Mouse (Mus musculus) Patski (cell line): ENCODE results near the gene Vps13d. TPM values are rescaled to one million over a fixed set of nuclear protein-coding genes. Genes with fewer than 3 reads are reported as not detected.
"Not testable (repeated sequence)": the region's sequence is repeated elsewhere in the genome, so short reads cannot be mapped to it uniquely, and the experiment has no call there.

Experiments used
- ATAC-seq: fragments of 100-300 bp; one replicate; pipeline ENCODE4 v1.8.0; 2021
- CTCF ChIA-PET: fragments of 350-600 bp; sonication (Branson Sonifier 250); formaldehyde crosslinking; loops from one replicate; lab custom pipeline; 2022; ENCODE audit warnings: inconsistent platforms; lab: Charles Lee
- POLR2A ChIA-PET: fragments of 350-600 bp; sonication (Branson Sonifier 250); formaldehyde crosslinking; loops from one replicate; lab custom pipeline; 2022; ENCODE audit warnings: antibody characterized with exemption, inconsistent platforms; lab: Charles Lee
- DNase-seq: peaks from one replicate; pipeline ENCODE4 v3.0.0-alpha.2; 2011; ENCODE audit warnings: low read depth, low spot score
- H3K27me3 ChIP-seq: fragments of 371-371 bp; one replicate; pipeline ENCODE4 v1.5.1; 2021
- CTCF ChIP-seq: fragments of 100-300 bp; IDR thresholded peaks from one replicate; pipeline ENCODE4 v1.5.1; 2021
- in situ Hi-C: fragments of 300-500 bp; cut with MboI; formaldehyde crosslinking; loops from 3 replicates; pipeline ENCODE4 v1.11.1; 2018; ENCODE audit warnings: low pct_unique_long_range_greater_than_20kb, mixed read lengths
- polyA plus RNA-seq: library from polyadenylated mRNA; unstranded; gene quantifications from one replicate; pipeline ENCODE4 v1.2.3, GENCODE M21; 2021

Gene Vps13d
- polyA plus RNA-seq, 1 experiment from 2014 or later, result 36.6 TPM

DNA sequence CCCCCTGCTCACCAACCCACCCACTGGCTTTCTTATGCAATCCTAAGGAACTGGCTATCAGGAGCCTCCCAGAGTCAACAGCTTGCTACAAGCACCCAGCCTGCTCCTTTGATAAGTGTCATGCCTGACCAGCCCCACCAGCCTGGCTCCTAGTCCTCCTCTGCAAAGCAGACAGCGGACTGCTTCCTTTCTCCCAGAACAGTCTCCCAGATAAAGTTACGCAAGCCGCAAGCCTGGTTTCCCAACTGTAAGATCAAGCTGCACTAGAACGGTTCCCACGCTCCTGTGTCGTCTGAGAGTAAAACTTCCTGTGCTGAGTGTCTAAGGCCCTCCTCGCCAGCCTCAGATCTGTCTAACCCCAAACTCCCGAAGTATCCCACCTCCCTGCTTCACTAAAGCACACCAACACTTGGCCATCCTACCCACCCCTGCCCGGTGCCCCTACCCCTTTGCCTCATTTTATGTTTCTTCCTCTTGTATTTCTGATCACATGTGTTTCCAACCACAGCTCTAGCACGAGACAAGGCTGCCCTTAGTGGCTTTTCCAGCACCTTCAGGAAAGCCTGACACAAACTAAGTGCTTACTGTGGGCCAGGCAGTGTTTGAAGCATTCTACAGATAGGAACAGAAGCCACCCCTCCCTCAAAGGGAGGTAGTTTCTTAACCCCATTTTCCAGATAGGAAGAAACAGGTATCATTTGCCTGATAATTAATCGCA is 5.3 kb upstream of the Vps13d start:
- TF ChIP-seq CTCF, result no peak
- in situ Hi-C loops, result no loop called here
- DNase-seq, result no peak
- peak; percentile 54 for ATAC-seq
- ChIA-PET POLR2A (no interaction called here), CTCF (interaction anchor here (1.4 kb wide), 1 partner anchor 15 kb away, joined by 4 read pairs; no protein-coding TSS in a partner anchor)
- no peaks in the 10 kb centered on the region for H3K27me3 ChIP-seq

DNA sequence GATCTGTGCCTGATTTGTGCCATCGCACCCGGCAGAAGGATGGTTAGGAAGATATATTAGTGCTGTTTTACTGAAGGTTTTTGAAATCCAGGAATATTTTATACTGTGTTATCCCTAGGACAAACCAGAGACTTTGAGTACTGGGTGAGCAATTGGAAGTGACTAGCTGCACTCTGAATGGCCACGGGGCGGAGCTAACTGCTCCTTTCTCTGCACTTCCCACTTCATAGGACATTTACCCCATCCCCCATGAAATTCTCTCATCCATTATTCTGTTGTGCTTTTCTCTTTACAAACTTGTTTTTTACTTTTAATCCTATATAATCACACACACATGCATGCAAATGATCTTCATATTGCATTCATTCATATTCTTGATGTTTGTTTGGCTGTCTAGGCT is 1.8 kb upstream of the Vps13d start:
- in situ Hi-C loops, result no loop called here
- POLR2A ChIA-PET, result no interaction called here

DNA sequence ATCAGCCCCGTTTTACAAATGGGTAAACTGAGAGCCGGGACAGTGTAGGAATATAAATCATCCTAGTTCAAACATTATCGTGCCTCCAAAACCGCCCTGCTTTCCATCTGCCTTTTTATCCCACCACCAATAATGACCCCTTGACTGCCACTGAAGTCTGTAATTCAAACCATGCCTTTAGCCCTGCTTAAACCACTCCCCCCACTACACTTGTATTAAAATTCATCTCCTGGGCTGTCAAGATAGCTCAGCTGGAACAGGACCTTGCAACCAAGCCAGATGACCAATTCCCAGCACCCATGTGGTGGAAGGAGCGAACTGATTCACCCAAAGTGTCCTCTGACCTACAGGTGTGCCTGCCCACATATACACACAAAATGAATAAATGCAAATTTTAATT is 367 bp upstream of the Vps13d start:
- no peak for DNase-seq
- H3K27me3 ChIP-seq, result no peaks in the 10 kb centered on the region
- TF ChIP-seq CTCF, result no peak
- ATAC-seq, result no peak
- ChIA-PET POLR2A (interaction anchor here (0.6 to 0.8 kb wide), 2 partner anchors 9 to 52 kb away, joined by 3 read pairs; no protein-coding TSS in a partner anchor), CTCF (interaction anchor here (0.9 to 1.6 kb wide), 5 partner anchors 10 to 86 kb away, joined by 3 to 6 read pairs (median 4); no protein-coding TSS in a partner anchor)
- in situ Hi-C loops, result no loop called here

More for the DNA sequence above, 1.8 kb upstream of the Vps13d start:
- H3K27me3 ChIP-seq, result no peaks in the 10 kb centered on the region
- CTCF ChIA-PET, result no interaction called here
- ATAC-seq (no peak), DNase-seq (no peak)
- TF ChIP-seq CTCF, result no peak

DNA sequence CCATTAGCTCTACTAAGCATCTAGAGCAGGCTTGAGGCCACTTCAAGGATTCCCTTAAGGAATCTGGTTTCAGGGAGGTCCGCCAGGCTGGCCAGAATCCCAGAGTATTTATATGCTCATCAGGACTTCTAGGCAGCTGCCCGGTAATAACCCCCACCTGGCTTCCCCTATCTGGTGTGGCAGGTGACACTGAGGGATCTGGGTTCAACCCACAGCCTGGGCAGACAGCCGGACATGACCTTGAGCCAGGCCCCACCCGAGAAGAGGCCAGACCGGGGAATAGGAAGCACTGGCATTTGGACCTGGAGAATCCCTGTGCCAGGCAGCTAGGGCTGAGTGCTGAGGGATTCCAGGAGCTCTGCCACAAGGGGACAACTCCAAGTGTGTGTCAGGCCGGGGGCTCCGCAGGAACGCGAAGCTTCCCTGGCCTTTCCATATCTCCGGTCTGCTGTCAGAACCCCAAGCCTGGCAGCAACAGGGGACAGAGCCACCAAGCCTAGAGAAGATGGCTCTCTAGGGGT is 754 bp downstream of the Vps13d start:
- in situ Hi-C loops, result no loop called here
- no peak for DNase-seq
- POLR2A ChIA-PET, result interaction anchor here (0.8 kb wide), 1 partner anchor 10 kb away, joined by 3 read pairs; no protein-coding TSS in a partner anchor
- TF ChIP-seq CTCF, result no peak
- CTCF ChIA-PET, result interaction anchor here (1.0 to 2.0 kb wide), 4 partner anchors 11 to 92 kb away, joined by 5 to 12 read pairs (median 6); no protein-coding TSS in a partner anchor
- ATAC-seq, result peak; percentile 60
- H3K27me3 ChIP-seq, result no peaks in the 10 kb centered on the region

DNA sequence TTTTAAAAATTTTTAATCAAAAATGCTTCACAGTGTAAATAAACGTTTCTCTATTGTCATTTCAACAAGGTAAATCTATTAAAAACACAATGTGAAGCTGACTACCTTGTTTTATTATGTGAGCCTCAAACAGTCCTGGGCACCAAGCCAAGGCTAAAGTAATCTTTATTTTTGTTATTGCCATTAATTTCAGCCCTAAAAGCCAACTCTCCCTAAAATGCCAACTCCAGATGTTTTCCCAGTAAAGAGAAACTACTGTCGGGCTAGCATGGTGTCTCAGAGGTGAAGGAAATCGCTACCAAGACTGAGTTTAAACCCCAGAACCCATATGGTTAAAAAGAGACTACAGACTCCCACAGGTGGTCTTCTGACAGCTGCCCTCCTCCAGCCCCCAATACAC is 1.4 kb downstream of the Vps13d start:
- POLR2A ChIA-PET, result interaction anchor here (0.6 kb wide), 1 partner anchor 25 kb away, joined by 3 read pairs; no protein-coding TSS in a partner anchor
- TF ChIP-seq CTCF, result no peak
- in situ Hi-C loops, result no loop called here

DNA sequence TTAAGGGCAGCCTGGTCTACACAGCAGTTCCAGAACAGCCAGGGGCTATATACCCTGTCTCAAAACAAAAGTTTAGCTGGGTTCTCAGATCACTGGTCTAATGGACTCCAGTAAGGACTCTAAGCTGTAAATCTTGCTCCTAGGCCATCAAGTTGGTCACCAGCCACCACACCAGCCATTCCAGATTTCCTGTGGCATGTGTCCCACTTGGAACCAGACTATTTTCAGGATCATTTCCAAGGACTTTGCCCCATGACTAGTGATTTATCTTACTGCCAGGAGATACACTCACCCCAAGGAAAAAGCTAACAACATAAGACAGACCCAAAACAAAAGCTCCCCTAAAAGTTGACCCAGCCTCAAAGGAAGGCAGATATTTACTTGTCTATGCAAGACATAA is 2.1 kb downstream of the Vps13d start:
- POLR2A ChIA-PET, result interaction anchor here (0.6 kb wide), 1 partner anchor 24 kb away, joined by 3 read pairs; no protein-coding TSS in a partner anchor
- no peaks in the 10 kb centered on the region for H3K27me3 ChIP-seq
- ATAC-seq (no peak), DNase-seq (no peak)
- no peak for TF ChIP-seq CTCF
- CTCF ChIA-PET, result interaction anchor here (1.2 to 2.0 kb wide), 4 partner anchors 22 to 103 kb away, joined by 3 to 12 read pairs (median 4); no protein-coding TSS in a partner anchor
- in situ Hi-C loops, result no loop called here

More for the DNA sequence above, 1.4 kb downstream of the Vps13d start:
- no peak for DNase-seq
- H3K27me3 ChIP-seq, result no peaks in the 10 kb centered on the region
- ATAC-seq, result no peak
- CTCF ChIA-PET, result interaction anchor here (1.2 to 2.0 kb wide), 4 partner anchors 21 to 102 kb away, joined by 4 to 12 read pairs (median 6); no protein-coding TSS in a partner anchor

DNA sequence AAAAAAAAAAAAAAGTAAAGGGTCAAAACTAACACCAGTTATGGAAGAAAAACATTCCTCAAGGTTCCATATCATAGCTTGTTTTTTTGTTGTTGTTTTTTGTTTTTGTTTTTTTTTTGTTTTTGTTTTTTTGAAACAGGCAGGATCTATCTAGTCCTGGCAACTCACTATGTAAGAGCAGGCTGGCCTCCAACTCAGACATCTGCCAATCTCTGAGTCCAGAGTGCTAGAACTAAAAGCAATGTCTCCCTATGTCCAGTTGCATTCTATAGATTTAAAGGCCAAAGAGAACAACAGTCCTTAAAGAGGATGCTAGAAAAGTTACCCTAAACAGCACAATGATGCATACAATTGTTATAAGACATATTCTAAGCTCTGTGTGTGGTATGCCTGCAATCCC is 6.2 kb downstream of the Vps13d start:
- ATAC-seq (no peak), DNase-seq (no peak)
- CTCF ChIA-PET, result no interaction called here
- no peaks in the 10 kb centered on the region for H3K27me3 ChIP-seq
- POLR2A ChIA-PET, result no interaction called here
- in situ Hi-C loops, result no loop called here
- no peak for TF ChIP-seq CTCF

DNA sequence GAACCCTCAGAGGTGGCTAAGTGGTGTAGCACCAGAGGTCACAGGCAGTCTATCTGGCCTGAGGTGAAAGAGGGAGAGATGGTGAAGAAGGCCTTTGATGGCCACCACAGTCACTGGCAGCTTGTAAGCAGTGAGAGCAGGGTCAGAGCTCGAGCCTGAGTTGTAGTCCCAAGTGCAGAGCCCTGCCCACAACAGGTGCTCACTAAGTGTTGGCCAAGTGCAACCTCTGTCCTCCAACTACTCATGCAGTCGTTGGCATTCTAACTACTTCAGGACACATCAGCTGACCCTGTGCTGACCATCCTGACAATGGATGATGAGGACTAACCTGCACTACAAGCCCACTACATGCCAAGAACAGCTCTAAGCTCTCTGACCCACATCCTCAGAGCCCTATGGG is 7.2 kb downstream of the Vps13d start:
- ChIA-PET CTCF (no interaction called here), POLR2A (no interaction called here)
- in situ Hi-C loops, result no loop called here
- no peak for TF ChIP-seq CTCF
- no peak for ATAC-seq
- no peak for DNase-seq
- H3K27me3 ChIP-seq, result no peaks in the 10 kb centered on the region

DNA sequence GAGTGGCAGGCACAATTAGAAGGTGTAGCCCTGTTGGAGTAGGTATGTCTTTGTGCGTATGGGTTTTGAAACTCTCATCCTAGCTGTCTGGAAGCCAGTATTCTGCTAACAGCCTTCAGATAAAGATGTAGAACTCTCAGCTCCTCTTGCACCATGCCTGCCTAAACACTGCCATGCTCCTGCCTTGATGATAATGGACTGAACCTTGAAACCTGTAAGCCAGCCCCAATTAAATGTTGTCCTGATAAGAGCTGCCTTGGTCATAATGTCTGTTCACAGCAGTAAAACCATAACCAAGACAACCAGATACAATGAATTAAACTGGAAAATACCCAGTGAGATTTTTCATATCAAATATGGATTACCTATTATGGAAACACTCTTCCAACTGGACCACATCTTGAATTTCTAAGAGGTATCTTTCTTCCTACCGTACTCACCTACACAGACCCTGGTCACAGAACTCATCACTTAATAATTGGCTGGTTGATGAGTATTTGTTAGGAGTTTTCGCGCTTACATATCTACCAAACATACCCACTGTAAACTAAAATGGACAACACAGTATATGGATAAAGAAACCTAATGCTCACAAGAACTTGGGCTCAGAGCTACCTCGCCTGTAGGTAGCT is 15.8 kb downstream of the Vps13d start:
- H3K27me3 ChIP-seq, result no peaks in the 10 kb centered on the region
- ChIA-PET CTCF (interaction anchor here (1.1 kb wide), 1 partner anchor 18 kb away, joined by 3 read pairs; no protein-coding TSS in a partner anchor), POLR2A (no interaction called here)
- TF ChIP-seq CTCF, result no peak
- ATAC-seq, result no peak
- in situ Hi-C loops, result no loop called here
- DNase-seq, result no peak

DNA sequence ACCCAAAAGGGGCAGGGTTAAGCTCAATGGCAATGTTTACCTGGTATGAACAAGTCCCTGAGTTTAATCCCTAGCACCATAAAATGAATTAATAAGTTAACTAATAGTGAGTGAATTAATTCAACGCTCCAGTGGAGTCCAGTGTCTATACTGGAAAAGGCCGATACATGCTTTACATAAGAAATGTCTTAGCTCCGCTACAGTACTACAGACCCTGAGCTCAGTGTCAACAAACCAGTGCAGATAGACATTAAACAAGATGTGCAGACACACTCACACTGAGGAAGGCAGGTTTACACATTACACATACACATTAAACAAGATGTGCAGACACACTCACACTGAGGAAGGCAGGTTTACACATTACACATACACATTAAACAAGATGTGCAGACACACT is 29.3 kb downstream of the Vps13d start:
- ATAC-seq, H3K27me3 ChIP-seq, POLR2A ChIA-PET, in situ Hi-C loops, DNase-seq: not testable (repeated sequence)
- CTCF ChIA-PET, result interaction anchor here (1.0 kb wide), 1 partner anchor 8 kb away, joined by 3 read pairs; no protein-coding TSS in a partner anchor
